Mouse (Mus musculus): ENCODE results near the gene Recql.

Gene Recql

GRCm38 (mm10) chr6:142387011-142387754, at the start of gene Recql, which contains the start of gene Golt1b:
Gene Recql (minus strand): TSS chr6:142387087.
Gene Golt1b (plus strand): TSS chr6:142387221.
- peak; percentile 99 for DNase-seq

- DNase-seq, result no peak
Measured at GRCm38 (mm10) chr6:142429072-142429471, 42.2 kb upstream of the Recql start.

GRCm38 (mm10) chr6:142424976-142425375, 38.1 kb upstream of the Recql start:
- no peak for DNase-seq

GRCm38 (mm10) chr6:142414597-142414996, 27.7 kb upstream of the Recql start:
- DNase-seq, result no peak

GRCm38 (mm10) chr6:142413845-142414244, 27.0 kb upstream of the Recql start:
- no peak for DNase-seq

GRCm38 (mm10) chr6:142412906-142413491, 26.1 kb upstream of the Recql start, which contains the start of gene Spx:
Gene Spx (plus strand): TSS chr6:142413441.
- DNase-seq, result no peak

GRCm38 (mm10) chr6:142411140-142411539, 24.3 kb upstream of the Recql start:
- no peak for DNase-seq

GRCm38 (mm10) chr6:142395756-142396155, 8.9 kb upstream of the Recql start:
- DNase-seq, result no peak

- DNase-seq, result peak in 1 of 2 experiments; percentile 28
Measured at GRCm38 (mm10) chr6:142394669-142395068, 7.8 kb upstream of the Recql start.

- DNase-seq, result no peak
Measured at GRCm38 (mm10) chr6:142392312-142392711, 5.4 kb upstream of the Recql start.

GRCm38 (mm10) chr6:142389101-142389500, 2.2 kb upstream of the Recql start:
- no peak for DNase-seq

GRCm38 (mm10) chr6:142387755-142388271, 926 bp upstream of the Recql start:
- DNase-seq, result no peak

GRCm38 (mm10) chr6:142386285-142387010, 439 bp downstream of the Recql start:
- no peak for DNase-seq

- no peak for DNase-seq
Measured at GRCm38 (mm10) chr6:142384521-142384920, 2.4 kb downstream of the Recql start.

- no peak for DNase-seq
Measured at GRCm38 (mm10) chr6:142381615-142382014, 5.3 kb downstream of the Recql start.

GRCm38 (mm10) chr6:142379961-142380360, 6.9 kb downstream of the Recql start:
- DNase-seq, result no peak

GRCm38 (mm10) chr6:142378576-142379330, 8.1 kb downstream of the Recql start:
- no peak for DNase-seq

- no peak for DNase-seq
Measured at GRCm38 (mm10) chr6:142377081-142377480, 9.8 kb downstream of the Recql start.

GRCm38 (mm10) chr6:142369568-142369967, 17.3 kb downstream of the Recql start:
- DNase-seq, result no peak

- DNase-seq, result no peak
Measured at GRCm38 (mm10) chr6:142367565-142367964, 19.3 kb downstream of the Recql start.

- DNase-seq, result no peak
Measured at GRCm38 (mm10) chr6:142366473-142367018, 20.3 kb downstream of the Recql start.

GRCm38 (mm10) chr6:142365742-142366472, 21.0 kb downstream of the Recql start:
- DNase-seq, result no peak

Data from lung, postnatal 4 days (tissue).